Mouse (Mus musculus) stomach, postnatal 0 days (tissue): ENCODE measurements at regions not wholly inside any gene's neighbourhood (a gene's known extent, or its start where the extent isn't known, plus 50 kb on each side); places are given as distances from the start of the nearest gene placed in this dataset.

ENCODE experiments used
- CTCF ChIP-seq: IDR thresholded peaks from 2 replicates; pipeline ENCODE4 v1.5.1; 2016; ENCODE audit warnings: antibody characterized with exemption, low read depth, mild to moderate bottlenecking, moderate library complexity
- EP300 ChIP-seq: optimal IDR thresholded peaks from 2 replicates; pipeline ENCODE3; 2016; ENCODE audit warnings: antibody characterized with exemption

- TF ChIP-seq CTCF (no peak), EP300 (no peak)
Measured at GRCm38 (mm10) chr3:148448888-148449287, 541.5 kb downstream of the Adgrl2 start.
